Mouse (Mus musculus): ENCODE data around the gene Pald1. TPM values are rescaled to one million over a fixed set of nuclear protein-coding genes. Genes with fewer than 3 reads are reported as not detected.

Gene Pald1
- total and polyA plus RNA-seq, 3 experiments, result 2.9 to 6.4 TPM; not detected in 1

DNA sequence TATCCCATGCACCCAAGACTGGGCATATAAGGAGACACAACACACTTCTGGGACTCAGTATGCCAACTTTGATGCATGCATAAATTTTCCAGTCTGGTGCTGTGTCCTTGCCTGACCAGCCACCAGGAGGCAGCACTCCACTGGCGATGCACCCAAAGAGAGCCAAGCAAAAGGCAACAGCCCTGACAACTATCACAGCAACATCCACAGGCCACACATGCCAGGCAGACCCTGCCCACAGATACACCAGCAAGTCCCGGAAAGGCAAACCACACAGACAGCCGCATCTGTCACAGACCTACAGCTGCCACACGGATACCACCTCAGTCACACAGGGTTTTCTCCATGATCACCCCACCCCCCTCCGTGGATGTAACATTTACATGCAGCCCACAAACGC, 41.8 kb downstream of the Pald1 start:
- Histone ChIP-seq H3K27ac (ENCODE audit: control insufficient read depth, low read depth, low read length) (no peak overlapping the region), H3K4me1 (ENCODE audit: control insufficient read depth in 1 of 2, insufficient read depth in 2 of 2, low read length in 2 of 2) (no peaks in the 10 kb centered on the region), H3K9ac (ENCODE audit: control insufficient read depth, low read depth, low read length, poor library complexity, severe bottlenecking) (no peak overlapping the region), H3K79me2 (ENCODE audit: control insufficient read depth, insufficient read depth, low read length, poor library complexity) (no peaks in the 10 kb centered on the region), H3K9me3 (replicated peaks; ENCODE audit: insufficient read depth, low read length) (no peaks in the 10 kb centered on the region), H3K27me3 (ENCODE audit: control insufficient read depth in 1 of 2, insufficient read depth in 2 of 2, low read length in 2 of 2) (no peaks in the 10 kb centered on the region), H3K4me3 (ENCODE audit: control insufficient read depth in 1 of 2, insufficient read depth in 1 of 2, low read depth in 2 of 2, low read length in 2 of 2) (no peak overlapping the region), H3K36me3 (ENCODE audit: control insufficient read depth in 1 of 2, insufficient read depth in 2 of 2, low read length in 2 of 2) (no peaks in the 10 kb centered on the region)
- TF ChIP-seq RAD21 (IDR thresholded peaks at IDR 0.05; ENCODE audit: low read depth, low read length) (peak; percentile 71), ZC3H11A (IDR thresholded peaks at IDR 0.05; ENCODE audit: low read depth, low read length) (peak; percentile 33; the same call in 1 of the 2 replicates), SMC3 (IDR thresholded peaks at IDR 0.05; ENCODE audit: low read depth, low read length) (peak; percentile 87), ZMIZ1 (IDR thresholded peaks at IDR 0.05; ENCODE audit: low read depth, low read length) (no peak), CTCF (IDR thresholded peaks at IDR 0.05 in 2 of 3, conservative IDR thresholded peaks at IDR 0.05 in 1 of 3; ENCODE audit: control insufficient read depth in 1 of 3, insufficient read depth in 1 of 3, low read depth in 2 of 3, low read length in 3 of 3, poor library complexity in 1 of 3, severe bottlenecking in 1 of 3) (peak; percentile 84 to 91 (median 89))
- DNase-seq (ENCODE audit: low read depth, low spot score), result peak; percentile 57

DNA sequence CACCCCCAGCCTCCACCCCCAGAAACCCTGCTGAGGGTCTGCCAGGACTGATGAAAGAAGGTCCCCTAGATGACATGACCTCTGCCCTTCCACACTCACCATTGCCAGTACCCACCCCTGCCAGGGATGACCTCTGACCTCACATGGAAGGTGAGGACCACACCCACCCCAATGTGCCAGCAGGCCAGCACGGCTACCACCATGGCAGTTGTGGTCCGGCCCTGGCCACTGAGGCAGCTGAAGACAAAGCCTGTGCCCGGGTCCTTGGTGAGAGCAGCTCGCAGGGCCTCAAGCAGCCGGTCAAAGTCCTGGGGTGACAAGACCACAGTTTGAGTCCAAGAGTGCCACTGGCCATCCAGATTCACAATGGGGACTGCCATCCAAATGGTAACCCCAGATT, 42.3 kb downstream of the Pald1 start:
- H3K9ac ChIP-seq (ENCODE audit: control insufficient read depth, low read depth, low read length, poor library complexity, severe bottlenecking), result no peak overlapping the region
- no peaks in the 10 kb centered on the region for H3K79me2 ChIP-seq (ENCODE audit: control insufficient read depth, insufficient read depth, low read length, poor library complexity)
- no peaks in the 10 kb centered on the region for H3K4me1 ChIP-seq (ENCODE audit: control insufficient read depth in 1 of 2, insufficient read depth in 2 of 2, low read length in 2 of 2)
- H3K27me3 ChIP-seq (ENCODE audit: control insufficient read depth in 1 of 2, insufficient read depth in 2 of 2, low read length in 2 of 2), result no peaks in the 10 kb centered on the region
- H3K9me3 ChIP-seq (replicated peaks; ENCODE audit: insufficient read depth, low read length), result no peaks in the 10 kb centered on the region
- no peak overlapping the region for H3K27ac ChIP-seq (ENCODE audit: control insufficient read depth, low read depth, low read length)
- DNase-seq (ENCODE audit: low read depth, low spot score), result no peak
- no peaks in the 10 kb centered on the region for H3K36me3 ChIP-seq (ENCODE audit: control insufficient read depth in 1 of 2, insufficient read depth in 2 of 2, low read length in 2 of 2)
- TF ChIP-seq TCF12 (IDR thresholded peaks at IDR 0.05; ENCODE audit: low read depth, low read length), result no peak
- TF ChIP-seq ZNF384 (IDR thresholded peaks at IDR 0.05; ENCODE audit: low read depth, low read length), result no peak
- TF ChIP-seq MYB (IDR thresholded peaks at IDR 0.05; ENCODE audit: low read depth, low read length), result no peak
- no peak for TF ChIP-seq TAL1 (IDR thresholded peaks at IDR 0.05; ENCODE audit: low read length)
- no peak for TF ChIP-seq ZKSCAN1 (IDR thresholded peaks at IDR 0.05; ENCODE audit: low read depth, low read length)
- TF ChIP-seq MYC (IDR thresholded peaks at IDR 0.05; ENCODE audit: low read depth, low read length), result no peak
- TF ChIP-seq EP300 (IDR thresholded peaks at IDR 0.05; ENCODE audit: low read depth in 1 of 2, low read length in 2 of 2), result no peak
- no peak for TF ChIP-seq MAZ (IDR thresholded peaks at IDR 0.05; ENCODE audit: low read depth, low read length)
- TF ChIP-seq NRF1 (IDR thresholded peaks at IDR 0.05; ENCODE audit: insufficient read depth, low read depth, low read length, poor library complexity, severe bottlenecking), result no peak
- no peak for TF ChIP-seq MEF2A (IDR thresholded peaks at IDR 0.05; ENCODE audit: extremely low read depth, insufficient replicate concordance, low read depth, low read length, poor library complexity, severe bottlenecking)
- TF ChIP-seq USF2 (IDR thresholded peaks at IDR 0.05; ENCODE audit: borderline replicate concordance in 1 of 2, insufficient read depth in 1 of 2, low read depth in 1 of 2, low read length in 2 of 2), result no peak
- no peak for TF ChIP-seq JUND (IDR thresholded peaks at IDR 0.05; ENCODE audit: low read depth, low read length)
- TF ChIP-seq BHLHE40 (IDR thresholded peaks at IDR 0.05; ENCODE audit: borderline replicate concordance, low read depth, low read length), result no peak
- no peak for TF ChIP-seq SMC3 (IDR thresholded peaks at IDR 0.05; ENCODE audit: low read depth, low read length)
- TF ChIP-seq ELF1 (IDR thresholded peaks at IDR 0.05; ENCODE audit: low read depth, low read length), result no peak
- TF ChIP-seq HCFC1 (IDR thresholded peaks at IDR 0.05; ENCODE audit: low read depth, low read length), result no peak
- TF ChIP-seq MAX (IDR thresholded peaks at IDR 0.05; ENCODE audit: low read length), result no peak
- no peak overlapping the region for H3K4me3 ChIP-seq (ENCODE audit: control insufficient read depth in 1 of 2, insufficient read depth in 1 of 2, low read depth in 2 of 2, low read length in 2 of 2)

Measured in MEL (cell line).